Mouse (Mus musculus) hindbrain, embryonic 10.5 days (tissue): ENCODE results near the gene Prr5. TPM values are rescaled to one million over a fixed set of nuclear protein-coding genes. Genes with fewer than 3 reads are reported as not detected.
A peak's percentile ranks its signal among the peaks of the same experiment; 100 is the strongest.
"Not testable (repeated sequence)": the region's sequence is repeated elsewhere in the genome, so short reads cannot be mapped to it uniquely, and the experiment has no call there.

Experiments
- DNase-seq: peaks from one replicate; pipeline ENCODE4 v3.0.0-alpha.2; 2017; ENCODE audit warnings: low spot score
- H3K27ac ChIP-seq: fragments of 300-500 bp; sonication (generic); 2 replicates; pipeline ENCODE4 v1.5.1; 2016; ENCODE audit warnings: mild to moderate bottlenecking, moderate library complexity
- H3K27me3 ChIP-seq: fragments of 300-500 bp; sonication (generic); 2 replicates; pipeline ENCODE4 v1.6.1; 2016; ENCODE audit warnings: mild to moderate bottlenecking; ENCODE audit not compliant: poor library complexity, insufficient read depth, severe bottlenecking
- H3K36me3 ChIP-seq: fragments of 300-500 bp; sonication (generic); 2 replicates; pipeline ENCODE4 v1.6.1; 2016; ENCODE audit warnings: mild to moderate bottlenecking, moderate library complexity
- H3K4me1 ChIP-seq: fragments of 300-500 bp; sonication (generic); replicated peaks from 2 replicates; pipeline ENCODE4 v1.6.1; 2016; ENCODE audit warnings: mild to moderate bottlenecking
- H3K4me3 ChIP-seq: fragments of 300-500 bp; sonication (generic); 2 replicates; pipeline ENCODE4 v1.5.1; 2016; ENCODE audit warnings: mild to moderate bottlenecking, moderate library complexity
- H3K9me3 ChIP-seq: fragments of 300-500 bp; sonication (generic); 2 replicates; pipeline ENCODE4 v1.6.1; 2016; ENCODE audit warnings: mild to moderate bottlenecking, moderate library complexity
- WGBS: fragments of 180-500 bp; shearing (Covaris S2); methylation state at CpG from one replicate; pipeline ENCODE4 v1.1.7; 2016; 5-methylcytosine and 5-hydroxymethylcytosine counted together
- polyA plus RNA-seq: library from polyadenylated mRNA; unstranded; fragments of >200 nt; fragmentation: Nextera tagmentation; extraction: Ambion mirVana; gene quantifications from 2 replicates; pipeline ENCODE4 v1.2.1, GENCODE M21; 2016

Gene Prr5
- polyA plus RNA-seq, 1 experiment from 2014 or later = 17.9 TPM

- Histone ChIP-seq H3K36me3 (no peaks in the 10 kb centered on the region), H3K27me3 (peaks cover 33% of the 10 kb centered on the region; the same call in 1 of the 2 replicates), H3K4me1 (peaks cover 22% of the 10 kb centered on the region), H3K27ac (peak overlapping the region; percentile 29; the same call in 1 of the 2 replicates), H3K9me3 (0 out of 2 replicates have a peak, but pooled peaks cover 6% of the 10 kb centered on the region), H3K4me3 (no peak overlapping the region)
- no peak for DNase-seq
- 73% methylated on average over 14 of the region's 14 CpGs for WGBS
These were observed 43.4 kb downstream of the Prr5 start for GRCm38 (mm10) chr15:84712566-84713405.

DNA sequence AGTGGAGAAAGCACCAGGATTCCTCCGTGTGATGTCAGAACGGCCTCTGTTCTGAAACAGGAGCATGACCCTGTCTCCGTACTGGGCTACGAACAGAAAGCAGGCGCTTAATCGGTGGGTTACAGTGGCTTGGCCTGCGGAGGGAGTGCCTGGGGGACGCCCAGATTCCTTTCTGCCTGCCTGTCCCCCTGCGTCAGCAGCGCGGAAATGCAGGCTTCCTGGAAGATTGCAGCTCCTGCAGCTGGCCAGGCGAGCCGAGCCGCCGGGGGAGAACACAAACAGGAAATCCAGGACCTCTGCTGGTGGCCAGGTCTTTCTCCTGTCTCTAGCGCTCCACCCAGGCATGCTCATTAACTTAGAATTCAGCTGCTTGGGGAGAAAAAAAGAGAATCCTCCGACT is 45.3 kb downstream of the Prr5 start:
- H3K9me3 ChIP-seq = no peaks in the 10 kb centered on the region
- H3K4me1 ChIP-seq = peaks cover 29% of the 10 kb centered on the region
- peaks cover 48% of the 10 kb centered on the region for H3K27me3 ChIP-seq
- 1% methylated on average over 17 of the region's 17 CpGs for WGBS
- peak overlapping the region; percentile 74 for H3K27ac ChIP-seq
- peak; percentile 84 for DNase-seq
- H3K4me3 ChIP-seq = peak overlapping the region; percentile 38
- no peaks in the 10 kb centered on the region for H3K36me3 ChIP-seq

DNA sequence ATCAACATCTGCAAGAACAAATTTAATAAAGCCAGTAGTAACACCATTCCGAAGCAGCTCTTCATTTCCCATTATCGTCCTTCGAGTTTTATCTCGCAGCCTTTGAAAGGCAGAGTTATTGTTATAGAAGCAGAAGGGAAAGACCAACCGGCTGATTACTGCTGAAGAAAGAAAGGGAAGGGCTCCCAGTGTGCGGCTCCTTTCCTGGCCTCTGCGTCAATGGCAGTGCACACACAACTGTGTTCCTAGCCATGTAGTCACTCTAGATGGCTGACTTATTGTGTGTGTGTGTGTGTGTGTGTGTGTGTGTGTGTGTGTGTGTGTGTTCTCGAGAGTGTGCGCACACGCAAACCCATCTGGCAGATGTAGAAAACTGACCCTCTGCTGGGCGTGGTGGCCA is 45.7 kb downstream of the Prr5 start:
- Histone ChIP-seq H3K4me1 (peaks cover 33% of the 10 kb centered on the region), H3K27ac (peak overlapping the region; percentile 74), H3K27me3 (peaks cover 52% of the 10 kb centered on the region), H3K9me3 (no peaks in the 10 kb centered on the region), H3K4me3 (peak overlapping the region; percentile 38), H3K36me3 (no peaks in the 10 kb centered on the region)
- no peak for DNase-seq
- WGBS = 49% methylated on average over 11 of the region's 11 CpGs

DNA sequence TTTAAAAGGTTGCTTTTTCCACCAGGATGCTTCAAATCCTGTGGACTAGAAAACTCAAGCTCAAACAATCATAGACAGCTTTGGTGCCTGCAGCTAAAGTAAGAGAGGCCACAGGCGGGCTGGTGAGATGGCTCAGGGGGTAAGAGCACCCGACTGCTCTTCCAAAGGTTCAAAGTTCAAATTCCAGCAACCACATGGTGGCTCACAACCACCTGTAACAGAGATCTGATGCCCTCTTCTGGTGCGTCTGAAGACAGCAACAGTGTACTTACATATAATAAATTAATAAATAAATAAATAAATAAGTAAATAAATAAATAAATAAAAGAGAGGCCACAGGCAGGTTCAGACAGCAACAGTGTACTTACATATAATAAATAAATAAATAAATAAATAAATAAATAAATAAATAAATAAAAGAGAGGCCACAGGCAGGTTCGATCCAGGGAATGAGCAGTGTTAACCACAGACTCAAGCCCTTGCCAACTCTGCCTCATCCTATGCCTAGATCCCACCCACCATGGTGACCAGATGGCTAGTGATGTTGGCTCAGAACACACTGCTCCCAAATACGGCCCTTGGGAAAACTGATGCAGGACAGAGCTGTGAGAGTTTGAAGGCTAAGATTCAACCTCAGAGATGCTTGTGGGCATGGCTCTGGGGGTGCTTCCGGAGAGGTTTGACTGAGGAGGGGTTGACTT is 48.3 kb downstream of the Prr5 start:
- WGBS = 61% methylated on average over 6 of the region's 6 CpGs
- Histone ChIP-seq H3K4me1 (peaks cover 36% of the 10 kb centered on the region), H3K27me3 (peaks cover 61% of the 10 kb centered on the region)
- not testable (repeated sequence) for H3K9me3 ChIP-seq, H3K27ac ChIP-seq, DNase-seq, H3K4me3 ChIP-seq, H3K36me3 ChIP-seq

DNA sequence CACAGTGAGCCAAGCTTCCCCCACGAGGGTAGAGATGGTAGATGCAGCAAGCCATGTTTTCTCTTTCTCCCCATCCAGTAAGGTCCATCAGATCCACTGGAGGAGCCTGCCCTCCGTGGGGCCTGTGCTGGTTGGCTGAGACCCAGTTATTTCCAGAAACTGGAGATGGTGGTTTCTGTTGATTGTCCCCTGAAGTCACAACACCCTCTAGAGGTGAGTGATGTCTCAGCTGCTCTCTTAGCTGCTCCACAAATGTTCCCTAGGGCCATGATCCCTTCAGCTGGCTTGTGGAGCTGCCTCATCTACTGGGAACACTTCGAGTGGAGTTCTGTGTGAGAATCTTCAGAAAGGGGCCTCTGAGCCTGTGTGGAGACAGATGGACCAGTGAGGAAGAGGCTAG is 49.4 kb downstream of the Prr5 start:
- no peaks in the 10 kb centered on the region for H3K9me3 ChIP-seq
- H3K4me3 ChIP-seq = no peak overlapping the region
- H3K4me1 ChIP-seq = peaks cover 34% of the 10 kb centered on the region
- H3K27me3 ChIP-seq = peaks cover 53% of the 10 kb centered on the region
- no peak overlapping the region for H3K27ac ChIP-seq
- no peaks in the 10 kb centered on the region for H3K36me3 ChIP-seq
- WGBS = 63% methylated on average over 3 of the region's 3 CpGs
- no peak for DNase-seq

DNA sequence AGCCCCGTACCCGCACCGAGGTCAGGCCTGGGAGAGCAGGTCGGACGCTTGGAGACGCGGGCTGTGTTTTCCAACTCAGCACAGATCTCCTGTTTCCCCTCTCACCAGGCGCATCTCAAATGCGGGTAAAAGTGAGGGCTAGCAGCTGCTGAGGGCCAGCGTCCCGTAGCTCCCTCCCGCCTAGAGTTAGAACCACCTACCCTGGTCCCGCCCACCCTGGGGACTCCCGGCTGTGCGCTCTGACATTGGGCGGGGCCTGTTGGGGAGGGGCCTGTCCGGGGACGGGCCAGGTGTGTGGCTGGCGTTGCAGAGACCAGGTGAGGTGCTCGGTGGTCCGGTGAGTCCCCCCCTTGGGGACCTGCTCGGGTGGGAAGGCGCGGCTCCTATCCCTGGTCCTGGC is 50.4 kb downstream of the Prr5 start, which contains the start of gene Arhgap8:
Gene Arhgap8 (plus strand): TSS at position 262 of the 400 bp plus-strand sequence.
- peak; percentile 27 for DNase-seq
- peak within 1 kb of the TSS; percentile 73 for H3K27ac ChIP-seq
- peak within 1 kb of the TSS; percentile 47 for H3K4me3 ChIP-seq
- H3K4me1 ChIP-seq = peaks cover 32% of the 10 kb centered on the region
- peaks cover 43% of the 10 kb centered on the region for H3K27me3 ChIP-seq
- no peaks in the 10 kb centered on the region for H3K36me3 ChIP-seq
- 2% methylated on average over 24 of the region's 24 CpGs for WGBS
- no peaks in the 10 kb centered on the region for H3K9me3 ChIP-seq

DNA sequence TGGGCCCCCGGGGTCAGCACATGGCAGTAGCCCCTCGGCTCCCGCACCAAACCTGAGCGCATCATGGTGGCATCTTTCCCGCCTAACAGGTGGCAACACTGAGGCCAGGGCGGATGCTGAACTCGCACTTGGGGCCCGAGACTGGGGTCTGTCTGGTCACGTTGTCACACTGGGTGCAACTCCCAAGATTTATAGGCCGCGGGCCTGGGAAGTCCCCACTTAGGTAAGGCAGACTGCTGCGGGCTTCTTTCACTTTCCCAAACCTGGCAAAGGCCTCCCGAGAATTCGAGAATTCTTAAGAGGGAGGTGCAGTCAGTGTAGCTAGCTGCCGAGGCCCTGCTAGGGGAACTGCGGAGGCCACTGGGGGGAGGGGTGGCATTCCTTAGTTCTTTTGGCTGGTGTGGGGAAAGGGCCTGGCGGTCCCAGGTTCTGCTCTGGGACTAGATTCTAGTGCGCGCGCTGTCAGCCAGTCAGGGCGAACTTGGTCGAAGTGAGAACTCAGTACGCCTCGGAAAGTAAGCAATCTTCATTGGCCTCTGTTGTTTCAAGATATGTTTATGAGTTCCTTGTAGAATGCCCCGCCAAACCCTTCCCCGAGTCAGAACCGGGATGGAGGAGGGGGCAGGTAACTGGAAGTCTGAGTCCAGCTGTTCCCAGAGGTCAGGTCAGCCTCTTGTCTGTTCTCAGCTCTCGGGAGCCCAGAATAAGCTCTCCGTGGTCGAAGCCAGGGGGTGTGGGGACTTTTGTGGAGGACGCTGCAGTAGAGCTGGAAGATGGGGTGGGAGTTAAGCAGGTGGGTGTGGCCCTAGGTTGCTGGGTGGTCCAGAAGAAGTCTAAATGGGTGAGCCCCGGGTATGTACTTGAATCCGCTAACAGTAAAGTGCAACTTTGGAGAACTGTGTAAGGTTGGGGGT is 51.1 kb downstream of the Prr5 start:
- Histone ChIP-seq H3K27me3 (peaks cover 43% of the 10 kb centered on the region), H3K9me3 (no peaks in the 10 kb centered on the region), H3K4me3 (peak overlapping the region; percentile 47), H3K27ac (peak overlapping the region; percentile 73), H3K4me1 (peaks cover 26% of the 10 kb centered on the region), H3K36me3 (no peaks in the 10 kb centered on the region)
- WGBS = 3% methylated on average over 33 of the region's 33 CpGs
- peak; percentile 51 for DNase-seq

- H3K27ac ChIP-seq, H3K36me3 ChIP-seq, H3K9me3 ChIP-seq, H3K4me3 ChIP-seq, DNase-seq: not testable (repeated sequence)
- Histone ChIP-seq H3K27me3 (peaks cover 36% of the 10 kb centered on the region), H3K4me1 (peaks cover 34% of the 10 kb centered on the region)
- WGBS = 92% methylated on average over 1 of the region's 1 CpGs
These were observed 54.2 kb downstream of the Prr5 start for GRCm38 (mm10) chr15:84723656-84724055.

DNA sequence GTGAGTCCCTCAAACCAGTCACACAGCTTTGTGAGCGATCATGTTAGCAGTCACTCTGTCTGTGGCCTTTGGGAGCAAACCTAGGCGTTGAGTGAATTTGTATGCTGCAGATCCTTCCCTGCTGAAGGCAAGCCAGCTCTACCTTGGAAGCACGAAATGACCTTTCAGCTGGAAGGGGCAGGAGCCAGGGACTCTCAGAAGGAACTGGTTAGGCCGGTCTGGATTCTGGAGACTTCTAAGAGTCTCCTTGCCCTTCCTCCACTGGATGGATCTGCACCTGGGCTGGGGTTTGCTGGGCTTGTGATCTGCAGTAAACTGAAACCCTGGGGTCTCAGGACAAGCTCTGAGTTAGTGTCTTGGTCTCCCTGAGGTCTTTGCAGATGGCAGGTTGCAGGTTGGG is 54.8 kb downstream of the Prr5 start:
- Histone ChIP-seq H3K4me1 (peaks cover 35% of the 10 kb centered on the region), H3K4me3 (no peak overlapping the region), H3K27ac (no peak overlapping the region), H3K36me3 (no peaks in the 10 kb centered on the region), H3K27me3 (peaks cover 31% of the 10 kb centered on the region), H3K9me3 (no peaks in the 10 kb centered on the region)
- DNase-seq = no peak
- 64% methylated on average over 4 of the region's 4 CpGs for WGBS

DNA sequence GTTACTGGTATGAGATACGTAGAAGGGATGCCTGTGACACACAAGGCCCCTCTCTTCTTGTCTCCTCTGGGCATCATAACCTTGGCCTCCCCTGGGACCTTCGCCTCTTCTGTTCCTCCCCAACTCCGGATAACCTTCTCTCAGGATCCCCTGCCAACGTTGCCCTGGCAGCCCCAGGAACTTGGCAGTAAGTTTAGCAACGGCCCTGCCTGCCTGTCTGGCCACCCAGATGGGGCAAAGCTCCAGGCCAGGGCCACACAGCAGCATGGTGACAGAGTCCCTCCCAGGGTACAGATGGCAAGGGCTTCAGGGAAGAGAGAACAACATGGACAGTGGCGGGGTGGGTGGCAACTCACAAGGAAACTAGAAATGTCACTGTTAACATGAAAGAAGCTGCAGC is 60.3 kb downstream of the Prr5 start:
- no peaks in the 10 kb centered on the region for H3K27me3 ChIP-seq

GRCm38 (mm10) chr15:84730893-84731292 is 61.5 kb downstream of the Prr5 start:
- WGBS = 83% methylated on average over 1 of the region's 1 CpGs
- Histone ChIP-seq H3K4me1 (peaks cover 28% of the 10 kb centered on the region), H3K27me3 (no peaks in the 10 kb centered on the region), H3K36me3 (no peaks in the 10 kb centered on the region), H3K9me3 (no peaks in the 10 kb centered on the region), H3K27ac (no peak overlapping the region), H3K4me3 (no peak overlapping the region)
- no peak for DNase-seq

More for the DNA sequence above, 60.3 kb downstream of the Prr5 start:
- DNase-seq = no peak
- H3K9me3 ChIP-seq = no peaks in the 10 kb centered on the region
- H3K27ac ChIP-seq = no peak overlapping the region
- H3K4me3 ChIP-seq = no peak overlapping the region
- 82% methylated on average over 6 of the region's 6 CpGs for WGBS
- peaks cover 28% of the 10 kb centered on the region for H3K4me1 ChIP-seq
- no peaks in the 10 kb centered on the region for H3K36me3 ChIP-seq

- H3K4me3 ChIP-seq = no peak overlapping the region
- H3K9me3 ChIP-seq = no peaks in the 10 kb centered on the region
- DNase-seq = no peak
- peaks cover 33% of the 10 kb centered on the region for H3K4me1 ChIP-seq
- WGBS = 75% methylated on average over 18 of the region's 18 CpGs
- no peaks in the 10 kb centered on the region for H3K36me3 ChIP-seq
- H3K27ac ChIP-seq = peak overlapping the region; percentile 56; the same call in 1 of the 2 replicates
- H3K27me3 ChIP-seq = no peaks in the 10 kb centered on the region
These were observed 62.4 kb downstream of the Prr5 start for GRCm38 (mm10) chr15:84731676-84732424.
